Mouse (Mus musculus) adipocyte (in vitro differentiated cells): ENCODE data around the gene 2900026A02Rik.
"Not testable (repeated sequence)": the region's sequence is repeated elsewhere in the genome, so short reads cannot be mapped to it uniquely, and the experiment has no call there.

ENCODE experiments used
- DNase-seq: peaks from one replicate; pipeline ENCODE4 v3.0.0-alpha.2; 2016; ENCODE audit warnings: low spot score

2900026A02Rik gene

DNA sequence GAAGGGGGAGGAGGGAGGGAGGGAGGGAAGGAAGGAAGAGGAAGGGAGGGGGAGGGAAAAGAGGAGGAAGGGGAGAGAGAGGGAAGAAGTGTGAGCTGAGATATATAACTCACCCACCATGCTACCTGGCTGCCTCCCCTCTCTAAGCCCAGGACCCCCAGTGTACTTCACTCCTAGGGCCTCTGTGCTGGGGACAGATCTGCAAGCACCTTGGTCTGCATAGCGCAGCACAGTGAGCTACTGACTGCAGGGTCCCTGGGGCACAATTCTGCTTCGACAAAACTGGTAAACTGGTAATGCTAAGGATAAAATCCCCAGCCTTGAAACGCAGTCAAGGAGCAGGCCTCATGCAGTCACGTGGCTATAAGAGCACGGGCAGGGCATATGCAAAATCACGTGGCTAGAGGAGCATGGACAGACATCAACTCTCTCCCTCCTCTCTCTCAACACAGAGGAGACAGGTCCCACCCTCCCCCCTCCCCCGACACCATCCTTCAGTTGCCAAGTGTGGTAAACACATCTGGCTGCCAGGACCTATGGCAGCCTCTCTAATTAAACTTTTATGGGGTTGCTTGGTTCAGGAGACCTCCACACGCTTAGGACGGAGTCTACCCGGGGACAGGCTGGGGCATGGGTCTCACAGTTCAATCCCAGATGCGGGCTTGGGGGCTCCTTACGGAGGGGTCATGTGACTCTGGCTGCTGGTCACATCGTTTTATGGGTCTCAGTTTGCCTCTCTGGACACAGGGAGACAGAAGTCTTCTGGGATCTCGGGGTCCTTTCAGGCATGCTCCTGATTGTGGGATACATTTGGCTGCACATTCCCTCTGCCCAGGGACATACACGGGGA is 100.1 kb downstream of the 2900026A02Rik start:
- no peak for DNase-seq

DNA sequence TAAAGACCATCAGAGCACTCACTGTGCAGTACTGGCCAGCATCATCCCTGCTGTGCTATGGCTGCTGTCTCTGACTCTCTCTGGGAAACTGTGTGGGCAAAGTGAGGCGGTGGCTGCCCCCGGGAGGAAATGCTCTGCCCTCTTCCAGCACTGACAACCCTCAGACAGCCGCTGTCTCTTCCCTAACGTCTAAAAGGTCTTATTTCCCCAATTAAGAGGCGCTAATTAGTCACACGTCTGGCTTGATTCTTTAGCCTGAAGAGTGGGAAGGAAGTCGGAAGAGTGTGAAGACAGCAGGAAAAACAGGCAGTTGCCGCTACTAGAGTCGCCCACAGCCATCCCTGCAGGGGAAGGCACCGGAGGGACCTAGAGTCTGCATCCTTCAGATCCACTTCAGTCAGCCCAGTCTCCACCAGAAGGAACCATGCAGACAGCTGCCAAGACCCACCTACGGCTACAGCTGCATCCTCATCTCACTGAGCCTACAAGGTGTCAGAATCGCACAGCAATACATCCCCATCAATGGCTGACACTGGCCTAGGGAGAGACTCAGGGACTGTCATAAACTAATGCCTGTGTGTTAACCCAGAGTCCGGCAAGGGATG is 101.1 kb downstream of the 2900026A02Rik start:
- DNase-seq, result no peak

DNA sequence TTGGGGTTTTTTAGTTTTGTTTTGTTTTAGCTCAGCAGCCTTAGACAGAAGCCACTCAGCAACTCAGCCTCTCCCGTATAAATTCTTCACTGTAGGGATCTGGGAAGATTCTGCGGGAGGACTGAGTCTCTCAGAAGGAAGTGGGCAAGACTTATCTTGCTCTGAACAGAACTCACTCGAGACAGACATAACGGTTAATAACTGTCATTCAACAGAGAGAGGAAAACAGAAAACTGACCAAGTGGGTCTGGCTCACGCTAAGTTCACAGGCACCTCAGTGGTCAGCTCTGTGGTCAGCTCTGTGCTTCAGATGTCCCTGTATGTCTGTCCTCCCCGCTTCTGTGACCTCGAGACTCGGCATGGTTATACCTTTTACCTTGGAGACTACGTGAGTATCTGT is 101.7 kb downstream of the 2900026A02Rik start:
- no peak for DNase-seq

DNA sequence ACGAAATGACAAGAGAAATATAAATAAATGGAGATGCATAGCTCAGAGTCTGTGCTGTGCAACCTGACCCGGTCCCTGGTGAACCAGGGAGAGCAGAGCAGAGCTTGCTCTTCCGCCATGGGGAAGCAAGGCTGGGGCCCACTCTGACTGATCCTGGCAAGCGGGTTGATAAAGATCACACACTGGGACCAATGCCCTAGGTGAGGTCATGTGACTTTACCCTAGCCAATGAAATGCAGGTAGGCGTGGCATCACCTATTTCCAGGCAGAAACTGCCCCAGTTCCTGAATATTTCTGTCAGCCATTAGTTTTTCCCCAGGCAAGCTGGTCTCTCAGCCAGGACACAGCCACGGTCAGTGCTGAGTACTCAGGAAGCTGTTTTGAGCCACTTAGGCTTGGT is 102.3 kb downstream of the 2900026A02Rik start:
- DNase-seq, result no peak

DNA sequence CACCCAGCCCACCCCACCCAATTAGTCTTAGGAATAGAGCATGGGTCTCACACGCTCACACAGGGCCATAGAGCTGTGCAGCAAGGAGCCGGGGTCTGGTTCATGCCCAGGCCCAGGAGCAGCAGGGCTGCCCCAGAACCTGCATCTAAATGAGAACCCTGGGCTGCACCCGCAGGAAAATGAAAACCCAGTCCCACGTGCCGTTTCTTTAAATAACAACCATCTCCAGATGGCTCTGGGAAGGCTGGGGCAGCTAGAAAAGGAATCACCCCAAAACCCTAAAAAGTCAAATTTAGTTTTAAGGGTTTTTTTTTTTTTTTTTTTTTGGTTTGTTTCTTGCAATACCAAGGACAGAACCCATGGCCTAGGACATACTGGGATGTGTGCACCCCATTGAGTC is 103.7 kb downstream of the 2900026A02Rik start:
- DNase-seq, result no peak

DNA sequence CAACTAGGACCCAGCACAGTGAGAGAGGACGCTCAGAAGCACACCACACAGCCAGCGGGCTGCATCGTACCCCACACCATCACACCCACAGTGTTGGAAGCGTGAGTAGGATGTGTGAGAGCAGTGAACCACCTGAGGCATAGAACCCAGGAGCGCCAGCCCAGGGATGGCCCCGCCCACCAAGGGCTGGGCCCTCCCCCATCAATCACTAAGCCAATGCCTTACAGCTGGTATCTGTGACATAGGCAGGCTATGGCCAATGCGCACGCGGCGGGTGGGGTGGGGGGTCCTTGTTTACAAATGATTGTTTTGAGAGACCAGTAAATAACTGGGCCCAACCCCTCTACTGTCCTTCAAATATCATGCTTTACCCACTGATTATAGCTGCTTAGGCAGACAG is 105.1 kb downstream of the 2900026A02Rik start:
- no peak for DNase-seq

DNA sequence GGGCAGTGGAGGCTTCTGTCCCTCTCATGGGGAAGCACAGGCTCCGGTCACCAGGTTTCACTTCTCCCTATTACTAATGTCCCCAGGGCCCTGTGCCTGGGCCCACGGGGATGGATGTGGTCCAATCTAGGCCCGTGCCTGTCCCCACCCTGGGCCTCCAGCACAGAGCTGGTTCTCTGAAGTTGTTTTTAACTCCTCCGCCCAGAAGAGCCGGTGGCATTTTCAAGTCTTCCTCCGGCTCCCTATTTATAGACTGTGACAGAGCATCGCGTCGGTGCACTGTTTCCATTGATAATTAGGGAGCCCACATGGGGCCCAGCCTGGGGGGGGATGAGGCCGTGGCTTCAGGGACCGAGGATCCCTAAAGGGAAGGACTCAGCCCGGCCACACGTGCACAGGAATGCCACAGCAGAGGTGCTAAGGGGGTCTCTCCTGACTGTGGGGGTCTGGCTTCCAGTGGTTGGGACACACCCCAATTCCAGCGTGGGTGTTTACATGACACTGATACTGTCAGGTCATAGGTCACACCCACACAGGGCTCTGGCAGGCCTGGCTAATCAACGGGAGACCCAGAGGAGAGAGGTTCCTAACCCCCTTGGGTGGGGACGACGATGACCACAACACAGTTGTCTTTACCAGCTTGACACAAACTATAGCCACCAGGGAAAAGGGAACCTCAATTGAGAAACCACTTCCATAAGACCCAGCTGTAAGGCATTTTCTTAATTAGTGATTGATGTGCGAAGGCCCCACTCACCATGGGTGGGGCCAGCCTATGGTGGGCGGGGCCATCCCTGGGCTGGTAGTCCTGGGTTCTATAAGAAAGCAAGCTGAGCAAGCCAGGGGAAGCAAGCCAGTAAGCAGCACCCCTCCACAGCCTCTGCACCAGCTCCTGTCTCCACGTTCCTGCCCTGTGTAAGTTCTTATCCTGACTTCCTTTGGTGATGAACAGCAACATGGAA is 106.5 kb downstream of the 2900026A02Rik start:
- DNase-seq, result no peak

DNA sequence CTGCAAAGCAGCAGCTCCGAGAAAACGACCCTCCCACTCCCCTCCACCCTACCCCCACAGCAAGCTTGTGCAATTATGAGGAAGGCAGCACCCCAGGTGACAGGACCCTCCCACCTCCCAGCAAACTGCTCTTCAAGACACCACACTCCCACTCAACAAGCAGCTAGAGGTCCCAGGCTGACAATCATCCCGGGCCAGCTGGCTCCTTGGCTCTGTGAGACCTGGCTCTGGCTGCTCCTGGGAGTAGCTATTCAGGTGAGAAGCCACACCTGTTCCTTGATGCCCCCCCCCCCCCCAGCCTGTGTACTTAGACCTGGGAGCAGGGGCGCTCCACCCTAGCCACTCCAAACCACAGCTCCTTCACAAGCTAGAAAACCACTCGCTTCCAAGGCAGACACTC is 107.9 kb downstream of the 2900026A02Rik start:
- no peak for DNase-seq

DNA sequence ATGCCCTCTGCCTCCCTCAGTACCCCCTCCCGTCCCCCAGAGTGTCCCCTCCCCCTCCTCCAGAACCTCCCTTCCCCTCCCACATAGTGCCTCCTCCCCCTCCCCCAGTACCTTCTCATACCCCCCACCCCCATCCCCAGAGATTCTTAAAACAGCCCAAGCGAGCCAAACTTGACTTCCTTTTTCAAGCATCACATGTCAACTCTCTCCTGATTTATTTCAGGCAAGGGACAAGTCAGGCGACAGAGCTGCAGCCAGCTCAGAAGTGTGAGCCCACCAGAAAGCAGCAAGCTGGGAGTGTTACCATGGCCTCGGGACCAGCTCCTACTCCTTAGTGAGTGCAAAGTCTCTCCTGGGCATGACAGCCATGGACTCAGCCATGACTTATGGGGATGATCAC is 109.7 kb downstream of the 2900026A02Rik start:
- DNase-seq, result no peak

DNA sequence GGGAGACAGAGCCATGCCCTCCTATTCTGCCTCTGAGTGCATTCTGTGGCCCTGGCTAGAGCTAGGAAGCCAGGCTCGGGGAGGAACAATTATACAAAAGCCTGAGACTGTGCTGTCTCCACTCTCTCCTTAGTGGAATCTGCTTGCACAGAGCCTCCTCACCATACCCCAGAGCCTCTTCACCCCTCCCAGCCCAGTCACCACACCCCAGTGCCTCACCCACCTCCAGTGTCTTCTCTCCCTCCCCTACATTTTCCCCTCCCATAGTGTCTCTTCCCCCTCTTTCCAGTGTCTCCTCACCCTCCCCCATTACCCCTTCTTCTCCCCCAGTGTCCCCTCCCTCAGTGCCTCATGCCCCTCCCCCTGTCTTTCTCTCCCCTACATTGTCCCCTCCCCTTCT is 110.1 kb downstream of the 2900026A02Rik start:
- DNase-seq, result no peak

DNA sequence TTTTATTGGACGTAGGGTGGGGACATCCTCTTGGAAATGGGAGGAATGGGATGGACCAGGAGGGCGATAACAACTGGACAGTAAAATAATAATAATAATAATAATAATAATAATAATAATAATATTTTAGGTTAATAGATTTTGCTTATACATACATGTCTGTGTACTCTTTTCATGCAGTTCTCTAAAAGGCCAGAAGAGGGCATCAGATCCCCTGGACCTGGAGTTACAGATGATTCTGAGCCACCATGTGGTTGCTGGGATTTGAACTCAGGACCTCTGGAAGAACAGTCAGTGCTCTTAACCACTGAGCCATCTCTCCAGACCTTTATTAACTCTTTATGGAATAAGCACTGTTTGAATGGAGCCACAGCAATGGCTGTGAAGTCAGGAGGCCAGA is 111.4 kb downstream of the 2900026A02Rik start:
- DNase-seq, result not testable (repeated sequence)

DNA sequence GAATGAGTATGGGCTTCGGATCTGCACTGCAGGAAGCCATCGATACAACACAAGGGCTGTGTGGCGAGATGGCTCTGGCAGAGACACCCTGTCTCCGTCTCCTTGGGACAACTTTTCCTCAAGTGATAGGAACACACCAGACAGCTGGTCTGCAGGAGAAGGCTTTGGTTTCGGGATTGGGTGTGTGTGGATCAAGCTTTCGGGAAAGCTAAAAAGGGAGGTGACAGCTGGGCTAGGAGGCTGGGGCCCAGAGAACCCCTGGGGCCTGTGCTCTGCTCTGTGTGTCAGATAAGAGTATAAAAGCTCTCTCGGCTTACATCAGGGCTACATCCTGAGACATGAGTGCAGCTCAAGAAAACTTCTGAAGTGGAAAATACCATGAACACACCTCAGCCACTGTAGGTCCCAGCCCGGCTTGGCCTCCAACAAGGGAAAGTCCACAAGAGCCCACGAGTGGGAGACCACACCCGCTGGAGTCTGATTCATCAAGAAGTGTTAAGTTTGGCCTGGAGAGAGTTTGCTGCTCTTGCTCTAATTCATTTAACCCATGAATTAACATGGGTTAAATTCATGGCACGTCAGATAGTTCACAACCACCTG is 112.8 kb downstream of the 2900026A02Rik start:
- no peak for DNase-seq

DNA sequence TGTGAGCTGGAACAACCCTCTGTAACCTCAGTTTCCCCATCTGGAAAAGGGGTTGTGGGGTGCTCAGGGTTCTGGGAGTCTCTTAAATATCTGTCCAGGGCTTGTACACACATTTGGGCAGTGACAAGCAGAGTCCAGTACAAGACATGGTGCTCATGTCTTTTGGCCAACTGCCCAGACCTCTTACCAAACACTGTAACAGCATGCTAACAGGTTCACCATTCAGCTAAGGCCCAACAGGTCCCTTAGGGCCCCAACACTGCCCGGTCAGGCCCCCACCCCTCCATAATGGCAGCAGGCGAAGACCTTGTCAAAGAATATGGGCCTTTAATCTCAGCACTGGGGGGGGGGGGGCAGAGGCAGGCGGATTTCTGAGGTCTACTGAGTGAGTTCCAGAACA is 113.3 kb downstream of the 2900026A02Rik start:
- peak; percentile 5 for DNase-seq

DNA sequence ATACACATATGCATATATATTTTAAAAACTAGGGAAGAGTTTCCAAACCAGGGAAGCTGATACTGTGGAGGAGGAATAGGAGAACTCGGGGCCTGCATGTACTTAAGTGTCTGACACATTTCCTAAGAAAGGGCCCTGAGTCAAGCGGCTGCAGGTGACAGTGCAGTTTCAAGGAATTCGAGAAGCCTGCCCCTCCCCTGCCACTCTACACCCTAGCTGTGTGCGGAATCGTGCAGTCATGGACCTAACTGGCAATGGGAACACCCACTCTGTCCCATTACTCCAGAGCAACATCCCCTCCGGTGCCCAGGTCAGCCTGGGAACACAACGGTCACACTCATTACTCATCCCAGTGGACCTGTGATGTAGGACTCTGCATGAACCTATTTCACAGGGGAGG is 114.4 kb downstream of the 2900026A02Rik start:
- no peak for DNase-seq

DNA sequence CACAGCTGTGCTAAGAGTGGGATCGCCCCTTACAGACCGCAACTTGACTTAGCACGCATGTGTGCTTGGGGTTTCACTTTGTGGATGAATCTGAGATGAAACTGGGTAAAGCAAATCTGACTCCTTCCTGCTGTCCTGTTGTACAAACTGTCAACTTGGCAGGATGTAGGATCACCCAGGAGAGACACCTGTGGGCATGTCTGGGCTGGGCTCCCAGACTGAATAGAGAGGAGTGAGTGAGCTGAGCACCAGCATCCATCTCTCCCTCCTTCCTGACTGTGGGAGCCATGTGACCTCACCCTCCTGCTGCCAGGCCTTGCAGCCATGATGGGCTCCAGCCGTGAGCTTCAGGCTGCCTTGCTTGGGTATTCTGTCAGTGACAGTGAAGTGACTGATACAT is 115.6 kb downstream of the 2900026A02Rik start:
- no peak for DNase-seq

DNA sequence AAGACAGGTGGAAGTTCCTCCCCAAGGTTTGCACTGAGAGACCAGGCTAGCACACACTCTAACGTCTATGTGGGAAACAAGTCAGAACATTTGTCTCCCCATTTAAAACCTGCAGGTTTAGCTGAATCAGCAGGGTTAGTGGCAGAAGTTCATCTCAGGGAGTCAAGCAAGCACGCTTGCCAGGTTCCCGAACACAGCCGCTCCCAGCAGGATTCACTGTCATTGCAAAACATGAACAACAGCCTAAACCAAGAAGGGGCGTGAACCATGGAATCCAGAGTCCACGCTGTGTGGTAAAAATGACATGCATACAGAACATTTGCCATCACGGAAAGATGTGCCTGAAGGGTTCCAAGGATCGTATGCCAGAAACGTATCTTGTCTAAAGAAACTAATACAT is 116.0 kb downstream of the 2900026A02Rik start:
- no peak for DNase-seq

DNA sequence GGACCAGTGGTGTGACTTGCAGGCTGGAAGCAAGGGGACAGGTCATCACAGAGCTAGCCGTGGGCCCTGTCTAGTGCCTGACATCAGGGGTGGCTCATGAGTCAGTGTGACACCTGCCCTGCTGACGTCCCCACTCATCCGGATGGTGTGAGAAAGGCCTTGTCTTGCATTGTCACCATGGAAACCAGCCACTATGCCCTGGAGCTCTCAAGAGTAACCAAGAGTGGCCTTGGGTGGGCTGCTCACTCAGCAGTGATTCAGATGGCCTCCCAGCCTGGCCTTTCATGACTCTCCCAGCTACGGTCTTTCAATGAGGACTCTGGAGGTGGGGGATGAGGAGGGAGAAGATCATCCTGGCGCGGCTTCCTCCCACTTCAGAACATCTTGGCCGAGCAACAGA is 118.6 kb downstream of the 2900026A02Rik start:
- DNase-seq, result no peak

DNA sequence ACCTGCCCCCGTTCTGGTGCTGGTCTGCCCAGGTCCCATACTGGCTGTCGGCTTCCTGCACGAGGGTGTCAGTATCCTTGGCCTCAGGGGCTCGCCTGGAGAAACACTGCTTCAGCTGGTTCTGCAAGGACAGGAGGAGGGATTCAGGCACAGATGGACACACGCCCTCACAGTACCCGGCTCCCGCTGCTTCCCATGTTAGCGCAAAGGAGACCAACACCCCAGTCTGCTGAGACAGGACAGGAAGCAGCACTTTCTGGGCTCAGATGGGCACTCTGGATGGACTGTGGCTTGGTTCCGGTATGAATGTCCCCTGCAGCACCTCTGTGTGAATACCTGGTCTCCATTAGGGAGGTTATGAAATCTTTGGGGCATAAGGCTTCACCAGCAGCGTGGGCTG is 119.6 kb downstream of the 2900026A02Rik start:
- DNase-seq, result no peak

DNA sequence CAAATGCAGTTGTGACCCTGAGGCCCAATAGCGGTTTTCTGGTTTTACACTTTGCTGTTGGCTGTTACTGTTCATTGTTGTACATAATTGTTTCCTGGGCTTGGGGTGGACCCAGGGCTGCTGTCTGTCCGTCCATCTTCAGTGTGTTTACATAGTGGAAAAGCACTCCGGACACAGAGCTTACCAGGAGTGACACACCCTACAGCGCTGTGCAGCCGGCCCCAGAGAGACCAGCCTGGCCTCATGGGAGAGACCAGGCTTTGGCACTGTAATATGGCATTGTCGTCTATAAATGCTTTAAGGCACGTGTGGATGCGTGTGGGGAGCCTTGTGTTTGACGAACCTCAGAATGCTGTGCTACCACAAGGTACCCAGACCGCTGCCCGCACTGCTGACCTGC is 120.6 kb downstream of the 2900026A02Rik start:
- no peak for DNase-seq

DNA sequence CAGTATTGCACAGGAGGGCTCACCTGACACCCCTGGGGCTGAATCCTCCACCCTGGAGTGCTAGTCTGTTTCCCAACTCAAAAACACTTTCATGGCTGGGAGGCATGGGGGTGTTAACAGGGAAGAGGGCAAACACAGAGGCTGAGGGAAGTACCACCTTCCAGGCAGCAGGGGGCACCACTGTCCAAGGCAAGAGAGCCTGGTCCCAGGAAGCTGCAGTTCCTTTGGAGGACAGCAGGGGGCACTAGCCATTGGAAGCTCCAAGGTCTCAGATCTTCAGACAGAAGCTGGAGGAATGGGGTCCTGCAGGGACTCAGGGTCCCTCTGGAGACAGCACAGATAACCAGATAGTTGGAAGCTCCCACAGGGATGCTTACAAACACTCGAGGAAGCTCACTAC is 121.5 kb downstream of the 2900026A02Rik start:
- peak; percentile 10 for DNase-seq

DNA sequence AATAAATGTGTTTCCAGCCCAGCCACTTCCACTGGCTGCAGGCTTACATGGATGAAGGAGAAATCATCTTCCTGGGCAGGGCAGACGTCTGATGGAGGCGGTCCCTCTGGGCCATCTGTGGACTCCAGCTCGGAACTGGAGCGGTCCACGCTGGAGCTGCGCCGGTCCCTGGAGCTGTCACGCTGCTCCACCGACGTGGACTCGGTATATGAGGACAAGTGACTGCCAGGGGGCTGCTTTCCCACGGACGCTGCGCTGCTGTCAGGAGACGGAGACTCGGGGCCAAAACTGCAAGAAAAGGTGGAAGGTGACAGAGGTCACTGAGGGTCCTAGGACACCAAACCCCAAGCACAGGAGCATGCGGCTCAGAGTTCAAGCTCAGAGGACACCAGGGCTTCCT is 123.5 kb downstream of the 2900026A02Rik start:
- DNase-seq, result no peak

DNA sequence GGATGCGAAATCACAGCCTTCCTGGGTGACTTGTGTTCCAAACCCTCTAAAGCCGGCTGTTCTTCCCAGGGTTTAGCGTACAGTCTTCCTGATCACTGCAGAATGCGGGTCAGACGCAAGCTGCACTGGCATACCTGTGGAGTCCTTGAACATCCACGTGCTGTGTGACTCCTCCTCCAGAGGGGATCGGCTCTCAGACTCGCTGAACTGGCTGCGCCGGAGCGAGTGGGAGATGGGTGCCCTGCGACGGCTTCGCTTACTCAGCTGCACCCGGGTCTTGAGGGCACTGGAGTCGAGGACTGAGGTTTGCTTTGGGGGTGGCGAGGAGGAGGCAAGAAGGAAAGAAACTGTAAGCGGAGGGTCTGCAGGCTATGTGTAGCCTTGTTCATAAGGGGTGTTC is 125.6 kb downstream of the 2900026A02Rik start:
- DNase-seq, result no peak
